Mouse (Mus musculus) bone marrow, adult 2 months (tissue): Measurements from ENCODE around the gene Iqgap3.

Experiments used
- CTCF ChIP-seq: fragments of 200-500 bp; IDR thresholded peaks from 2 replicates; pipeline ENCODE4 v1.5.1; 2011; ENCODE audit warnings: low read length, control low read depth; ENCODE audit not compliant: control insufficient read depth, insufficient read depth
- POLR2A ChIP-seq: fragments of 200-500 bp; IDR thresholded peaks from 2 replicates; pipeline ENCODE4 v1.6.1; 2011; ENCODE audit warnings: low read depth, mild to moderate bottlenecking, control low read depth, low read length, borderline replicate concordance; ENCODE audit not compliant: control insufficient read depth

DNA sequence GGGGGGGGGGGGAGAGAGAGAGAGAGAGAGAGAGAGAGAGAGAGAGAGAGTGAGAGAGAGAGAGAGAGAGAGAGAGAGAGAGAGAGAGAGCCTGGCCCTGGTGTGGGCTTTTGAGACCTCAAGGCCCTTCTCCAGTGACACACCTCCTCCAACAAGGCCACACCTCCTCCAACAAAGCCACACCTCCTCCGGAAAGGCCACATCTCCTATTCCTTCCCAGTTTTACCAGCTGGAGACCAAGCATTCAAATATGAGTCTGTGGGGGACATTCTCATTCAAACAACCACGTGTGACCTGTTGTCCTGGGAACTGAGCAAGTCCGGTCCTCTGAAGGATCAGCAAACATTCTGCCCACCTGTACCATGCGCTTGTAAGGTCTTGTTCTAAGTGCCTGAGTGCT, 47.2 kb downstream of the Iqgap3 start:
- TF ChIP-seq CTCF (no peak), POLR2A (no peak)
